Mouse (Mus musculus) splenic B cell, adult 2 months (primary cell): ENCODE results near the gene Myom3.

Source experiments
- DNase-seq: peaks from one replicate; pipeline ENCODE4 v3.0.0-alpha.2; 2011; ENCODE audit warnings: low read depth, low spot score
- H3K27me3 ChIP-seq: 2 replicates; pipeline ENCODE4 v1.6.1; 2012; ENCODE audit warnings: mild to moderate bottlenecking, low read length, moderate library complexity, mixed read lengths; ENCODE audit not compliant: control insufficient read depth, poor library complexity, insufficient read depth, severe bottlenecking
- H3K36me3 ChIP-seq: 2 replicates; pipeline ENCODE4 v1.6.1; 2012; ENCODE audit warnings: mild to moderate bottlenecking, low read length, moderate library complexity, mixed read lengths; ENCODE audit not compliant: control insufficient read depth, poor library complexity, insufficient read depth, severe bottlenecking

Gene Myom3

DNA sequence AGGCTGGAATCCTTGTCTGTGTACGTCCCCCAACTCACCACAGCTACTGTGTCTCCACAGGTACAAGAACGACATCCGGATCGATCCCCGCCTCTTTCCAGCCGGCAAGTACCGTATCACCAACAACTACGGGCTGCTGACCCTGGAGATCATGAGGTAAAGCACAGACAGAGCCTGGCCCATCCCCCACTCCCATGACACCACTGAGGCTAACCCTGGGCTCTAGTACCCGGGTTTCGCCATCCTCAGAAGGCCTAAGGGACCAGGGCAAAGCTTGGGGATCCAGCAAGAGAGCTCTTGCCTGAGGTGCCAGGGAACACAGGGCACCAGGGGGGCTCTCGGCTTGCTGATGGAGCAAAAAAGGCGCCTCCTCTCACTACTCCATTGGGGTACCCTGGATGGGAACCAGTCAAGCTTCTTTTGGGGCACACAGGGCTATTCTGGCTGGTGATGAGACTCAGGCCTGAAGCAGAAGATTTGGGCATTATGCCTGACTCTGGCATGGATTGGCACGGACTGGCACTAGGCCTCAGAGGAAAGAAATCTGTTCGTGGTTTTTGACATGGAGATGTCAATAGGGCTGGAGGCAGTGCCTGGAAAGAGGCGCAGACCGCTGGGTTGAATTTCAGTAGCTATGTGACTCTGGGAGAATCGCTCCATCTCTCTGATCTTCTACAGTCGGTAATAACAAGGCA is 11.2 kb downstream of the Myom3 start:
- H3K27me3 ChIP-seq = no peaks in the 10 kb centered on the region
- DNase-seq = no peak
- H3K36me3 ChIP-seq = no peaks in the 10 kb centered on the region

DNA sequence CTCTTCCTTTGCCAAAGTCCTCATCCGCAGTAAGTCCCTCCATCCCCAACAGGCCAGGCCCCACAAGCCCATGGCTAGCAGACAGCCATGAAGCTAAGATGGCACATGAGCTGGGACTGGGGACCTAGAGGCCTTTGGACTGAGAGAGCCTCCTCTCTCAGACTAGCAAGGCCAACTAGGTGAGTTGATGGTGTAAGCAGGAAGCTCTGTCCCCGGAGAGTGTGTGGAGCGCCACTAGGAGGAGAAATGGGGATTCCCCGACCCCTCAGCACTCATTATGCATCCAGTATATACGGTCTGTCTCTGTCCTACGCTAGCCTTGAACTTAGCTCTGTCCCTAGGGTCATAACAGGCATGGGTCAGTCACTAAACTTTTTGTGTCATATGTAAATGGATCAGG is 12.1 kb downstream of the Myom3 start:
- no peaks in the 10 kb centered on the region for H3K27me3 ChIP-seq
- no peaks in the 10 kb centered on the region for H3K36me3 ChIP-seq
- peak; percentile 19 for DNase-seq

DNA sequence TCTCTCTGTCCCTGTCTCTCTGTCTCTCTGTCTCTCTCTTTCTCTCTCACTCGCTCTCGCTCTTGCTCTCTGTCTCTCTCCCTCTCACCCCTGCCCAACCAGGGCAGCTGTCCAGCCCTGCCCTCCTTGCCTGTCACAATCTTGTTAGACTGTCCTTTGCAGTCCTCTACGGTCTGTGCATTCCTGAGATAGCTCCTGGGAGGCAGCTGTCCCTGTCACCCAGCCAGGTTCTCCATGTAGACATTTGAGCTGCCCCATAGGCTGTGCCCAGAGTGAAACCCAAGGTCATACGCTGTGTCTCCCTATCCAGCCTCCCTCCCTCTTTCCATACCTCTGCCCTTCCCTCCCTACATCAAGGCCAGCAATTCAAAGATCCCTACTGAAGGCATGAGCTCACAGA is 13.2 kb downstream of the Myom3 start:
- Histone ChIP-seq H3K36me3 (no peaks in the 10 kb centered on the region), H3K27me3 (no peaks in the 10 kb centered on the region)
- DNase-seq = no peak

DNA sequence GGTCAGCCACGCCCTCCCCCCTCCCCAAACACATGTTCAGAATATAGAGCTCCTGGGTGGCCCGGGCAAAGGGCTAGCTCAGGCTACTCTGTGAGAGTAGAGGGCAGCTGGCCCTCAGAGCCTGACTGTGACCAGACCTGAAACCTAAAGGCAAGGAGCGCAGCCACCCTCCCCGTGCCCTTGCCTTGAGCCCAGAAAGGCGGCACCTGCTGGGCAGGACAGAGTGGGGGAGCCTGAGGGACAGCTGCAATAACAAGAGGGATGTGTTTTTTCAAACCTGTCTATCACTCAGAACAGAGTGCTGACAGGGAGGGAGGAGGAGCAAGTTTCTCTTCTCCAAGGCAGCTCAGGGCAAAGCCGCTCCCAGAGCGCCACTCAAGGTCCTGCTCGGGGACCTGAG is 15.0 kb downstream of the Myom3 start:
- no peak for DNase-seq
- H3K36me3 ChIP-seq = no peaks in the 10 kb centered on the region
- H3K27me3 ChIP-seq = no peaks in the 10 kb centered on the region

DNA sequence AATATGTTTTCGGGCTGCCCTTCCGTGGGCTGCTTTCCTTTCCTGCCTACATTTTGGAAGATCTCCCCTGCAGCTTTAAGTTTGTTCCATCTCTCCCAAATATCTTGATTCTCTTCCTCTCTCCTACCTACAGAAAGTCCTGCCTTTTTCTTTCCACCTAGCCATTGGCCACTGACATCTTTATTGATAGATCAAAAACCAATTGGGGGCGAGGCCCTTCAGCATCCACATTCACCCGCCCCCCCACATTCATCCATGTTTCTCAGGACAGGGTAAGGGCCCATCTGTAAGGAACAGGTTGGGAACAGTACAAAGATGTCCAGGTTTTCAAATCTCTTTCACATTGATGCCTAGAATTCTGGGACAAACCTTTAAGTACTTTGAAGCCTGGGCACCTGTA is 17.3 kb downstream of the Myom3 start:
- no peaks in the 10 kb centered on the region for H3K27me3 ChIP-seq
- DNase-seq = no peak

DNA sequence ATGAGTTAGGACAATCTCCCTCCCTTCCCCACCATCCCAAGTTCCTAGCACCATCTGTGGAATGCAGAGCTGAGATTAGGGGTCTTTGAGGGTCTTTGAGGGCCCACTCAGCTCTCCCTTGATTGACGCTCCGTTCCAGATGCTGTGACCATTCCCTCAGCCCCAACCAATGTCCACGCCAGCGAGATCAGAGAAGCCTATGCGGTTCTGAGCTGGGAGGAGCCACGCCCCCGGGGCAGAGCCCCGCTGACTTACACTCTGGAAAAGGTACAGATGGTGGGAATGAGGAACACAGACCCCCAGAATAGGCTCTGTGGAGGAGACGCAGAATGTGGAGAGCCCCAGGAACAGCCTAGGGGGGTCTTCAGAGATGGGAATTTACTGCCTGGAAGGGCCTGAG is 20.1 kb downstream of the Myom3 start:
- no peak for DNase-seq
- Histone ChIP-seq H3K36me3 (no peaks in the 10 kb centered on the region), H3K27me3 (no peaks in the 10 kb centered on the region)

More for the DNA sequence above, 17.3 kb downstream of the Myom3 start:
- no peaks in the 10 kb centered on the region for H3K36me3 ChIP-seq

DNA sequence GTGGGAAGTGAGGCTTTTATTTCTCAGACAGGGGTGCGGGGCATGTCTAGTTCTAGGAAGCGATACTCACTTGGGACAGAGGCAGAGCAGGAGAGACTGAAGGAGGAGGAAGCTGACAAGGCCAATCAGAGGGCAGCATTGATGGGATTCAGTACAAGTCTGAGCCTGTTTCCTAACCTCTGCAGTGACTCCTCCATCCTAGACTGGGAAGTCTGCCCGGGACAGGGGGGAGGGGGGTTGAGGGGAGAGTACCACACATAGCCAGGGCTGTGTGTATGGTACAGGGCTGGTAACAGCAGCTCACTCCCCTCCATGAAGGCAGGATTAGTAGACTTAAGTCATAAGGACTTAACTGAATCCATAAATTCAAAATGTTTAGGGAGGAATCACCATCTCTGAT is 20.7 kb downstream of the Myom3 start:
- no peak for DNase-seq
- H3K36me3 ChIP-seq = no peaks in the 10 kb centered on the region
- H3K27me3 ChIP-seq = no peaks in the 10 kb centered on the region

DNA sequence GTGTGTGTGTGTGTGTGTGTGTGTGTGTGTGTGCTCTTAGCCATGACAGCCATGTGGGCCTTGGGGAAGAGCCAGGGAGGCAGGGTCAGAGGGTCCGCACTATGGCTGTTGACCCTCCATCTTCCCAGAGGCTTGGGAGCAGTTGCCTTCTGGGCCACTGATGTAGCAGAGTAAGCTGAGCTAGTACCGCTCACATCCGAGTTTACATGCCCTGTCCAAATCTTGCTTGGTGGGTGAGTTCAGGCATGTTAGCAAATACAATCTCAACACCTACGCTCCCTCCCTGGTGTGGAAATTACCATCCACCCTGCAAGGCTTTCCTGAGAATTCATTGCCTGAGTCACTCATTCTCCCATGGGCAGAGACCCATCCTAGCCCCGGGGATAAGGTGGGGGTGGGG is 21.8 kb downstream of the Myom3 start:
- DNase-seq = no peak
- no peaks in the 10 kb centered on the region for H3K36me3 ChIP-seq
- no peaks in the 10 kb centered on the region for H3K27me3 ChIP-seq

DNA sequence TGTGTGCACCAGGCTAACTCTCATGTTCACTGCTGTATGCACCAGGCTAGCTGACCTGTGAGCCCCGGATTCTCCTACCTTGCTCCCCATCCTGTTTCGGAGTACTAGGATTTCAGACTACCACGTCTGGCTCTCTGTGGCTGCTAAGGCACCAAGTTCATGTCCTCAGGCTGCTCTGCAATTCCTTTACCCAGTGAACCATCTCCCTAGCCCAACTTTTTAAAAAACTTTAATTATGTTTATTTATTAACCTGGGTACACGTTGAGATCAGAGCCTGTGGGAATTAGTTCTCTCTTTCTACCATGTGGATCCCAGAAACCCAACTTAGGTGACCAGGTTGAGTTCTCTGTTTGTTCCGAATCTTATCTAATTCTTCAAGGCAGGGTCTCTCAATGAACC is 27.1 kb downstream of the Myom3 start:
- no peak for DNase-seq
- Histone ChIP-seq H3K27me3 (no peaks in the 10 kb centered on the region), H3K36me3 (no peaks in the 10 kb centered on the region)

DNA sequence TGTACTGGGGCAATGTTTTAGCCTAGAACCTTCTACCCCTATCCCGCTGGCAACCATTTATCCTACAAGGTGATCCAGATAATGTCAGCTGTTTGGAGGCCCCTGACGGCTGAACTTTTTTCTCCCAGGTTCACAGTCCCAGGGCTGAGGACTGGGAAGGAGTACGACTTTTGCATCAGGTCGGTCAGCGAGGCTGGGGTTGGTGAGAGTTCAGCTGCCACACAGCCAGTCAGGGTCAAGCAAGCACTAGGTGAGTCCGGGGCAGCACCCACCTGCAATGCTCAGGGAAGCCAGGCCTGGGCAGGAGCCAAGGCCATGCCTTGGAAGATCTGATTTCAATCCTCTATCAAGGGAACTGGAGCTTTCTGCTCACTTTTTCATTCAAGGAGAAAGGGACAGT is 27.8 kb downstream of the Myom3 start:
- no peaks in the 10 kb centered on the region for H3K27me3 ChIP-seq
- no peaks in the 10 kb centered on the region for H3K36me3 ChIP-seq
- no peak for DNase-seq

DNA sequence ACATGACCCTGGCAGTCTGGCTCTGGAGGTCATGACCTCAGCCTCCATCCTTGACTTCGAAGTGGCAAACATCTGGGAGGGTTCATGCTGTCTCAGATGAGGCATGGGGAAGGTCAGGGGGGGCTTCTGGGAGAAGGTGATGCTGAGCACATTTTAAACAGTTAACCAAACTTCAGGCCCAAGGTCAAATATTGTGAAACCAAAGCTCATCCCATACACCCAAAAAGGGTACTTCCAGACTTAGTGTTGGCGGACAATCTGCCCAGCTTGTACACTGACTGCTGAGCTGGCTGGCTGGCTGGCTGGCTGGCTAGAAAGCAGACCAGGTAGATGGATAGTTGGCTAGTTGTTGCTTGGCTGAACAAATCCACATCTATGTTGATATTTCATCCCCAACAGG is 29.6 kb downstream of the Myom3 start:
- no peak for DNase-seq
- no peaks in the 10 kb centered on the region for H3K27me3 ChIP-seq

DNA sequence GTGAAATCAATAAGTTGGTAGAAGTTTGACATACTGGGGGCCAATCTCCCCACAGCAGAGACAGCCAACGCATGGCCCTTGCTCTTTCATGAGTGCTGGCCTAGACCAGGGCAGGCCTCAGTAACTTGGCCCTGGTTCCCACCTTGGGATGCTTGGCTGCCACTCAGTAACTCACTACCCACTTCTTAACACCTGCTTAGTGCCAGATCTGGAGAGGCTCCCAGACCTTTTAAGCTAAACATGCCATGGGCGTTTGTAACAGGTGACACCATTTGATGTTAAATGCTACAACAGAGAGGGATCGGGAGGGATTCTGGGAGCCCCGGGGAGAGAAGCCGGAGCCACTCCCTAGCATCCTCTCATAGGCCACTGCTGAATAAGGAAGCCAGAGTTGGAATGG is 33.3 kb downstream of the Myom3 start:
- H3K27me3 ChIP-seq = no peaks in the 10 kb centered on the region
- no peaks in the 10 kb centered on the region for H3K36me3 ChIP-seq
- no peak for DNase-seq

More for the DNA sequence above, 29.6 kb downstream of the Myom3 start:
- H3K36me3 ChIP-seq = no peaks in the 10 kb centered on the region

DNA sequence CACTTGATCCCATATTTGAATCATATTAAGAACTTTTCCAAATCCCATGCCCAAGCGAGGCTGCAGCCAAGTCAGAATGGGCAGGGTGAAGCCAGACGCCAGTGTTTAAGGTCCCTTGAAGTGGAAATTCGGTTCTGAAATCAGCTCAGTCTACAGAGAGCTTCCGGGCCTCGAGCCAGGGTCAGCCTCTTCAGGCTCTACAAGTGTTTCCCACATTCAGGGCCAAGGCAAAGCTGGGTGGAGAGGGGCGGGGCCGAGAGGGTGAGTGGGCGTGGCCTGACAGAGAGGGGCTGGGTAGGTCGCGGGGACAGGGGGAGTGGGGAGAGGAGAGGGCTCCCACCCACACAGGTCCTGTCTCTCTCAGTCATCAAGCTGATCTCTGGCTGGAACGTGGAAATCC is 38.4 kb downstream of the Myom3 start:
- no peak for DNase-seq

DNA sequence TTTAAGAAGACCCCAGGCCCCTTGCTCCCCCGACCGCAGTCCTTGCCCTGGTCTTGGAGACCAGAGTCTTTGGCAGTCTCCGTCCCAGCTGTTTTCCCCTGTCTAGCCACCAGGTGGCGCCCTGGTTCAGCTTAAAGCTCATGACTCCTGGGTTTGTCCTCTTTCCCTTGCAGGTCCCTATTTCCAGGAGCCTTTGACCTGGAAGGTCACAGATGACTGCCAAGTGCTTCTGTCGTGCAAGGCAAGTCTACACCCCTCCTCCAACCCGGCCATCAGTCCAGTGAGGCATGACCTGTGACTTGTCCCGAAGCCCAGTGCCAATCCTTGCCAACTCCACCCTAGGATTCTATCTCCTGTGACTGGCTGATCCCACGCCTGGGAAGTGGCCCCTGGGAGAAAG is 42.0 kb downstream of the Myom3 start:
- Histone ChIP-seq H3K36me3 (no peaks in the 10 kb centered on the region), H3K27me3 (no peaks in the 10 kb centered on the region)
- DNase-seq = peak; percentile 87

More for the DNA sequence above, 38.4 kb downstream of the Myom3 start:
- H3K36me3 ChIP-seq = no peaks in the 10 kb centered on the region
- no peaks in the 10 kb centered on the region for H3K27me3 ChIP-seq

DNA sequence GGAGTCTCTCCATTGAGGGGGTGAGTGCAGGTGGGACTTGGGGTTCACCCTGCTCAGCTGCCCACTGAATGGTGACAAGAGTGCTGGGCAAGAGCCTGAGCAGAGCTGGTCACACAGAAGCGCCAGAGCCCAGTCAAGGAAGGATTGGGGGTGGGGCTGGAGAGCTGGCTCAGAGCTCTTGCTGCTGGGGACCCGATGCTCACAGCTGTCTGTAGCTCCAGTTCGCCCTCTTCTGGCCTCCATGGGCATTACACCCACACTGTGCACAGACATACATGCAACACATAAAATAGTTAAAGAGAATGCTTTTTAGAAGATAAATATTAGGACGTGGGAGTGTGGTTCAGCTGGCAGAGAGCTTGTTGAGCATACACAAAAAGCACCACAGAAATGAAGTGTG is 43.8 kb downstream of the Myom3 start:
- Histone ChIP-seq H3K36me3 (no peaks in the 10 kb centered on the region), H3K27me3 (no peaks in the 10 kb centered on the region)
- peak; percentile 52 for DNase-seq

DNA sequence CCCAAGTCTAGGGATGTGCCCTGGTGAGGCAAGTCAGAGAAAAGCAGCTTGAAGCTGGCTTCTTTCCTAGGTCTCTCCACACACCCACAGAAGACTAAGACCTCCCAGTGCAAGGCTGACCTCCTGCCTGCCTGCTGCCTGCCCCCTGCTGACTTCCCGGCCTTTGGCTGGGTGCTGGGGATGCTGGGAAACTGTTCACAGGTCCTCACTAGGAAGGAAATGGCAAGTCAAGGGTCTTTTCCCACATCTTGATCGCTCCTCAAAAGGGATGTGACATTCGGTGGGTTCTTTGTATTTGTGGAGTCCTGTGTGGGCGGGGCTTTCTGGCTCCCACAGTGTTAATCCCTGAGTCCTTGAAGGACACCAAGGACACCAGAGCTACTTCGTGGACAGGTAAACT is 44.7 kb downstream of the Myom3 start:
- DNase-seq = no peak
- Histone ChIP-seq H3K36me3 (no peaks in the 10 kb centered on the region), H3K27me3 (no peaks in the 10 kb centered on the region)
